Mouse (Mus musculus): ENCODE measurements around the gene Khdc1a.
"Not testable (repeated sequence)": the region's sequence is repeated elsewhere in the genome, so short reads cannot be mapped to it uniquely, and the experiment has no call there.

Gene Khdc1a

DNA sequence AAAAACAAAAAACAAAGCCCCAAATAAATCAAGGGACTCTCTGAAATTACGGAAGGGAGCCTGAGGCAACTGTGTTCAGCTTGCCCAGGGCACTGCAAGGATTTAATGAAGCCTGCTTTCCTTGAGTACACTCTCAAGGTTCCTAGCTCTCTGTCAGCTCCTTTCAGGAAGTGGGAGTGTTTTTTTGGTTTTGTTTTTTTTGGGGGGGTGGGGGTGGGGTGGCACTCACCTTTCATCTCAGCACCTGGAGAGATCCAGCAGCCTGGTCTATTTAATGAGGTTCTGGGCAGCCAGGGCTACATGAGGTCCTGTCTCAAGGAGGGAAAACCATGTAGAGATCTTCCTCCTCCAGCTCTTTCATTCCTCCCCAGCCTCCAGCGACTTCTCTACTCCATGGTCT is at the start of gene Khdc1a:
Gene Khdc1a, plus strand, starts transcription at position 301 of the 400 bp plus-strand sequence.
- no peak for DNase-seq

- no peak for DNase-seq
Observed at GRCm38 (mm10) chr1:21299826-21300225, 49.6 kb upstream of the Khdc1a start.

DNA sequence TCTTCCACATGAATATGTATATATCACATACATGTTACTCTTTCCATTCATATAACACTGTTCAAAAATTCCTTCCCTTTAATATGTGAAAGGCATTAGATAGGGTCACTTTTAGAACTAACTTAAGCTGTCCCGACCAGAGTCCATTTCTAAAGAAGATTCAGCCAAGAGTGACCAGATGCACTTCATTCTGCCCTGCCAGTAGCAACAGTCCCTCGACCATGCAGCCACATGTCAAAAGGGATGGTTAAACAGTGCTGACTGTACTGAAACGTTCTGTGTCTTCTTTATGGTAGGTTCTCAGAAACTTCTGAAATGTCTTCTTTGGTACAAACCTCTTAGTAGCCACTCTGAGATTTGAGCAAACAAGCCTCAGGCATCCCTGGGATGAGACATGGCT is 47.8 kb upstream of the Khdc1a start:
- no peak for DNase-seq

GRCm38 (mm10) chr1:21304174-21304573 is 45.3 kb upstream of the Khdc1a start:
- no peak for DNase-seq

DNA sequence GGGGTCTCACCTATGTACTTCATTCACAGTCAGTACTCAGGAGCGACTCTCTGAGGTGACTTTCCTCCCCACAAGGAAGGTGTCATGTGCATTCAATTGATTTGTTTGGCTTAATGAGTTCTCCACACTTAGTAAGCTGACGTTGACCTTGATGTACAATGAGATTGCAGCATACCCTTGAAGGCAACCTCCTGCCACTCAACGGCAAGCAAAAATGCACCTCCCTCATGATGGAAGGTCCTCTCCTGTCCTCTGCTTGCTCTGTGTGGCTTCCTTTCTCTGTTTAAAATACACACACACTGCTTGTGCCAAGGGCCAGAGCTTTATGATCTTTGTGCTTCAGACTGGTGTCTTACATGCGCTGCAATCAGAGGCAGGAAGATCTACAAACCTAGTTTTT is 44.8 kb upstream of the Khdc1a start:
- no peak for DNase-seq

GRCm38 (mm10) chr1:21305443-21305842 is 44.0 kb upstream of the Khdc1a start:
- DNase-seq = peak; percentile 30

DNA sequence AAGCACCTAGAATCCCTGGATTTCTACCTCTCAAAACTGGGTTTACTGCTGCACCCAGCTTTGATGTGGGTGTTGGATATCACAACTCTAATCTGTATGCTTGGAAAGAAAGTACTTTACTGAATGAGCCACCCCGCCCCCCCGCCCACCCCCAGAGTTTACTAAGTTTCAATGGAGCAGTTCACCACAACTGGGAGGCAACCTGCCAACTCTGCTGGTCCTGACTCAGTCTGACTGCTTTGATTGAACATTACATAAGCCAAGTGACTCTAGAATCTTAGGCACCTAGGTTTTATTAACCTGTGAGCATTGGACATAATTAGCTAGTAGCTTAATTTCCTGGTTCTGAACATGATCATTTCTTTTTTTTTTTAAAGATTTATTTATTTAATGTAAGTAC is 35.1 kb upstream of the Khdc1a start:
- no peak for DNase-seq

GRCm38 (mm10) chr1:21315756-21316155 is 33.7 kb upstream of the Khdc1a start:
- no peak for DNase-seq

GRCm38 (mm10) chr1:21316305-21316704 is 33.1 kb upstream of the Khdc1a start:
- no peak for DNase-seq

DNA sequence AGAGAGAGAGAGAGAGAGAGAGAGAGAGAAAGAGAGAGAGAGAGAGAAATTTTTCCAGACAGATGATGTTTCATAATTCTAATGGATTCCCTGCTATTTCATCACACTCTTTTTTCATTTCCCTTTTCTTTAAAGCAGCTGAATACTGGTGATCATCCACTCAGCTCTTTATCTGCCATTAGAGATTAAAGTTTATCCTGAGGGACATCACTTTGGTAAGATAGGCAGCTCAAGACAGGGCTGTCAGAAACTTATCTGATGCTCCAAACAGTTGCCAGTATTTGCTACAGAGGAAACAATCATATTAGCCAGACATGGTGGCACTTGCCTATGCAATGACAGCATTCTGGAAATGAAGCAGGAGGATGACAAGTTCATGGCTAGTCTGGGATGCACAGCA is 31.2 kb upstream of the Khdc1a start:
- no peak for DNase-seq

DNA sequence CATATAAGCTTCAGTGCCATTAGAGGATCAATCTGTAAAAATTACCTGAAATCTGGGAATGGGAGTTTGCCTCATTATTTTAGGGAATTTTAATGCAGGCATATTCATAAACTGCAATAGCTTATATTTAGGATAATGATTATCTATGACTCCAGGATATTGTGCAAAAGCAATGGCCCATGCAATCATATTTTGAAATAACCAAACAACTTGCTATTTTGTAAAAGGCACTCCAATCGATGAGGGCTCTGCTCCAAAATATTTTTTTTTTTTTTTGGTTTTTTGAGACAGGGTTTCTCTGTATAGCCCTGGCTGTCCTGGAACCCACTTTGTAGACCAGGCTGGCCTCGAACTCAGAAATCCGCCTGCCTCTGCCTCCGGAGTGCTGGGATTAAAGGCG is 29.2 kb upstream of the Khdc1a start:
- DNase-seq = not testable (repeated sequence)

DNA sequence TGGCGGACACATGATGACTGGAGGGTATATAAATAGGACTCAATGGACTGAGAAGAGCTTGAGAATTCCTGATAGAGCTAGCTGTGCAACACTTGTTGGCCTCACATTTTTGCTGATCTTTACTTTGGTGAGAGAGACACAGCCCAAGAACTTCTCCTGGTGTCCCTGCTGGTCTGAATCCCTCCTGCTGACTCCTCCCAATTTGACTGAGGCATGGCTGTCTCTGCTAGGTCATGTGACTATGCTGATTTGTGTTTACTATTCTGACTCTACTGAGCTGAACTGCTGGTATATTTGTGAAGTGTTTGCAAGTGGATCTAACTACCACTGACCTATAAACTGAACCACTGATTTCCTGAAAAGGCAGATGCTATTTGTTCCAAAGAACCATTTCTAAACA is 27.8 kb upstream of the Khdc1a start:
- no peak for DNase-seq

- no peak for DNase-seq
Observed at GRCm38 (mm10) chr1:21323996-21324574, 25.4 kb upstream of the Khdc1a start.

DNA sequence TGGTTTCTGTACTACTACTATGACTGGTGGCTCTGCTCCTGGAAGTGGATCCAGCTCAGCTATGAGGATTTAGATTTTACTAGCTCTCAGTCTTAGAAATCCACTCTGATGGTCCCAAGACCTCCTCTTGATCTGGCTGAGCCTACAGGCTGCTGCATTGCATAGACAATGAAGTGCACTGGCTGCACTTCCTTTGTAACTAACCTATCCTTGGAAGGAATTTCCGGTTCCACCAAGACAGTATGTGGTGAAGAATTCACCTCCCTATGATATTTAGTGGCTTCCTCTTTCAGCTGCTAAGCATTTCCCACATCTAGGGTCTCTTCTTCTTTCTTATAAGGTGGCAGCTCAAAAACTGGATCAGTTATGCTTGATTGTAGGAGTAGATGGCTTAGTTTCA is 24.8 kb upstream of the Khdc1a start:
- DNase-seq = no peak

GRCm38 (mm10) chr1:21326733-21327132 is 22.7 kb upstream of the Khdc1a start:
- no peak for DNase-seq

DNA sequence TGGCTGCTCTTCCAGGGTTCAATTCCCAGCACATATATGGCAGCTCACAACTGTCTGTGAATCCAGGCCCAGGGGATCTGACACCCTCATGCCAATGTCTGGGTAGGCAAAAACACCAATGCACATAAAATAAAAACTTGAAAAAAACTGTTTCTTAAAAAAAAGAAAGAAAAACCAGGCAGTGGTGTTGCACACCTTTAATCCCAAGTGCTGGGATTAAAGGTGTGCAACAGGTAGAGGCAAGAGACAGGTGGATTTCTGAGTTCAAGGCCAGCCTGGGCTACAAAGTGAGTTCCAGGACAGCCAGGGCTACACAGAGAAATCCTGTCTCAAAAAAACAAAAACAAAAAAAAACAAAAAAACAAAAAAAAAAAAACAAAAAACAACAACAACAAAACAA is 18.3 kb upstream of the Khdc1a start:
- DNase-seq = not testable (repeated sequence)

- DNase-seq = peak; percentile 72
Observed at GRCm38 (mm10) chr1:21333222-21333973, 16.0 kb upstream of the Khdc1a start.

- DNase-seq = no peak
Observed at GRCm38 (mm10) chr1:21335836-21336235, 13.6 kb upstream of the Khdc1a start.

DNA sequence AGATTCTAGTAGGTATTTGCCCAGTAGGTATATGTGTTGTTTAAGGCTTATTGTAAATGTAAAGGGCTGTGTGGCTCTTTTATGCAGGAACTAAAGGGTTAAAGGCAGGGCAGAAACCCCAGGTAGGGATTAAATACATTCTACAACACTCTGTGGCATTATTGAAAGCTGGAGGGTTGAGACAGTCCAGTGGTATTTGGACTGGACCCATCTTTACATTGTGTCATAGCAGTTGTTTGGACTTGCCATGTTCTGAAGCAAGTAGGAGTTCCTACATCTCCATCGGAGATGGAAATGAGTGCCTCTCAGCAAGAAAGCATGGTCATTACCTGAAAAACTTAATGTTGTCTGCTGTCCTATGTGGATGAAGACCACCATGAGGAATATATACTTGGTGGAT is 8.7 kb upstream of the Khdc1a start:
- no peak for DNase-seq

- peak; percentile 72 for DNase-seq
Observed at GRCm38 (mm10) chr1:21344253-21344652, 5.2 kb upstream of the Khdc1a start.

GRCm38 (mm10) chr1:21344752-21345151 is 4.7 kb upstream of the Khdc1a start:
- not testable (repeated sequence) for DNase-seq

DNA sequence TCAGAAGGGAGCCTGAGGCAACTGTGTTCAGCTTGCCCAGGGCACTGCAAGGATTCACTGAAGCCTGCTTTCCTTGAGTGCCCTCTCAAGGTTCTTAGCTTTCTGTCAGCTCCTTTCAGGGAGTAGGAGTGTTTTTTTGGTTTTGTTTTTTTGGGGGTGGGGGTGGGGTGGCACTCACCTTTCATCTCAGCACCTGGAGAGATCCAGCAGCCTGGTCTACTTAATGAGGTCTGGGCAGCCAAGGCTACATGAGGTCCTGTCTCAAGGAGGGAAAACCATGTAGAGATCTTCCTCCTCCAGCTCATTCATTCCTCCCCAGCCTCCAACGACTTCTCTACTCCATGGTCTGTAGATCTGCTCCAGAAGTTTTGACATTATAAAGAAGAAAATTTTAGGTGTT is 18.6 kb downstream of the Khdc1a start, which contains the start of gene Khdc1c:
Gene Khdc1c, plus strand, starts transcription at position 301 of the 400 bp plus-strand sequence.
- DNase-seq = not testable (repeated sequence)

- no peak for DNase-seq
Observed at GRCm38 (mm10) chr1:21383256-21383655, 33.8 kb downstream of the Khdc1a start, which contains the start of gene Khdc1b. Gene Khdc1b, plus strand, starts transcription at chr1:21383556.

DNA sequence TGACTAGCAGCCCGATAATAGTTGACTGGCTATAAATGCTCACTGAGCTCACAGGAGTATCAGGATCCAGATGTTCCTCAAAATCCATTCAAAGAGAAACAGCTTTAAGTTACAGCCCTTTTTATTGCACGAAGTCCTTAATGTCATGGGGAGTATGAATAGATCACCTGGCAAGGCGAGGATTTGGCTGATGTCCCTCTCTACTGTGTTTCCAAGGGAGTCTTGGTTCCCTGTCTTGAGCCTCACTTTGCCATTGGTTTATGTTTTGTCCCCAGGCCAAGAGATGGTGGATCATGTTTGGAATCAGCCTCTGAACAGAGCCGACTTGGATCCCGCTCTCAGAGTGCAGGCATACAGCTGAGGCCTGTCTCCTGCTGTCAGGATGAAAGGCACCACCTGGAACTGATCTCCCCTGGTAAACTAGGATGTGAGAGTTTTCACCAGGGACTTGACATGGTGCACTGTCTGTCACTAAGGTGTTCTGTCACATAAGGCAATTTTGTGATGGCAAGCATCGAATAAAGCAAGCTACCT is 41.8 kb downstream of the Khdc1a start:
- no peak for DNase-seq

Data from lung, postnatal 36 days (tissue).